Mouse (Mus musculus) lung, adult 2 months (tissue): ENCODE results near the gene Mpdu1. TPM values are rescaled to one million over a fixed set of nuclear protein-coding genes. Genes with fewer than 3 reads are reported as not detected.

Experiments
- DNase-seq: peaks from one replicate; pipeline ENCODE4 v3.0.0; 2022
- H3K4me1 ChIP-seq: fragments of 200-500 bp; 2 replicates; pipeline ENCODE4 v1.6.1; 2011; ENCODE audit warnings: low read length; ENCODE audit not compliant: control insufficient read depth, insufficient read depth
- H3K4me3 ChIP-seq: fragments of 200-500 bp; replicated peaks from 2 replicates; pipeline ENCODE3; 2011; ENCODE audit warnings: low read depth, mild to moderate bottlenecking, control low read depth, low read length; ENCODE audit errors: extremely low read depth
- CTCF ChIP-seq: fragments of 200-500 bp; IDR thresholded peaks from 2 replicates; pipeline ENCODE4 v1.5.1; 2011; ENCODE audit warnings: mild to moderate bottlenecking, low read length, control low read depth; ENCODE audit not compliant: insufficient read depth
- POLR2A ChIP-seq: fragments of 200-500 bp; IDR thresholded peaks from 2 replicates; pipeline ENCODE4 v1.6.1; 2011; ENCODE audit warnings: low read depth, mild to moderate bottlenecking, control low read depth, low read length, borderline replicate concordance; ENCODE audit errors: extremely low read depth
- WGBS: fragments of 180-500 bp; shearing (Covaris S2); methylation state at CpG from one replicate; pipeline ENCODE4 v1.1.7; 2018; 5-methylcytosine and 5-hydroxymethylcytosine counted together
- polyA plus RNA-seq: library from polyadenylated mRNA; depleted of rRNA; stranded (reverse); fragments of >200 nt; gene quantifications from 2 replicates; pipeline ENCODE4 v1.2.3, GENCODE M21; 2012; rRNA removed

Gene Mpdu1
- 67.3 and 88.1 TPM in 2 replicates for polyA plus RNA-seq

GRCm38 (mm10) chr11:69662213-69662966, at the start of gene Mpdu1:
Gene Mpdu1 (minus strand): TSS chr11:69662642.
- Histone ChIP-seq H3K4me1 (peaks cover 4% of the 10 kb centered on the region), H3K4me3 (peak within 1 kb of the TSS; percentile 96)
- under 1% methylated on average over 48 of the region's 48 CpGs for WGBS
- TF ChIP-seq CTCF (0 out of 2 replicates have a peak, but pooled peaks have one; percentile 23), POLR2A (peak; percentile 92)
- DNase-seq: peak; percentile 92

GRCm38 (mm10) chr11:69711082-69711481, 48.6 kb upstream of the Mpdu1 start:
- TF ChIP-seq POLR2A (no peak), CTCF (no peak)
- WGBS: 80% methylated on average over 2 of the region's 2 CpGs
- Histone ChIP-seq H3K4me1 (peaks cover 3% of the 10 kb centered on the region; the same call in 1 of the 2 replicates), H3K4me3 (no peak overlapping the region)
- no peak for DNase-seq

DNA sequence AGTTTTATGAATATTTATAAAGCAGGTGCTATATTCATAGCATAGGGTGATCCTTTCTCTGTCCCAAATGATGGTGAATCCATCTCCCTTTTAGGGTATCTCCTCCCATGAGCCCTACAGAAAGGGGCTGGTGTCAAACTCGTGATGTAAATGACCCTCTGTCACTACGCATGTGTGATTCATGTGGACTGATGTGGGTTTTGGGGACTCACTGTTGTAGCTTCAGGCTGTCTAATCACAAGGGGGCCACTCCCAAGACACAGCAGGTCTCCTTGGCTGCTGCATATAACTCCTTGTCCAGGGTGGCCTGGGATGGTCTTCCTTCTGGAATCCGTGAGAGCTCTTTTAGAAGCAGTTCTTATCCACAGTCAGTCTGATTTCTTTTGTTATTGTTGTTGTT, 48.0 kb upstream of the Mpdu1 start:
- DNase-seq: no peak
- WGBS: 78% methylated on average over 3 of the region's 3 CpGs
- TF ChIP-seq CTCF (no peak), POLR2A (no peak)
- no peaks in the 10 kb centered on the region for H3K4me1 ChIP-seq
- no peak overlapping the region for H3K4me3 ChIP-seq

DNA sequence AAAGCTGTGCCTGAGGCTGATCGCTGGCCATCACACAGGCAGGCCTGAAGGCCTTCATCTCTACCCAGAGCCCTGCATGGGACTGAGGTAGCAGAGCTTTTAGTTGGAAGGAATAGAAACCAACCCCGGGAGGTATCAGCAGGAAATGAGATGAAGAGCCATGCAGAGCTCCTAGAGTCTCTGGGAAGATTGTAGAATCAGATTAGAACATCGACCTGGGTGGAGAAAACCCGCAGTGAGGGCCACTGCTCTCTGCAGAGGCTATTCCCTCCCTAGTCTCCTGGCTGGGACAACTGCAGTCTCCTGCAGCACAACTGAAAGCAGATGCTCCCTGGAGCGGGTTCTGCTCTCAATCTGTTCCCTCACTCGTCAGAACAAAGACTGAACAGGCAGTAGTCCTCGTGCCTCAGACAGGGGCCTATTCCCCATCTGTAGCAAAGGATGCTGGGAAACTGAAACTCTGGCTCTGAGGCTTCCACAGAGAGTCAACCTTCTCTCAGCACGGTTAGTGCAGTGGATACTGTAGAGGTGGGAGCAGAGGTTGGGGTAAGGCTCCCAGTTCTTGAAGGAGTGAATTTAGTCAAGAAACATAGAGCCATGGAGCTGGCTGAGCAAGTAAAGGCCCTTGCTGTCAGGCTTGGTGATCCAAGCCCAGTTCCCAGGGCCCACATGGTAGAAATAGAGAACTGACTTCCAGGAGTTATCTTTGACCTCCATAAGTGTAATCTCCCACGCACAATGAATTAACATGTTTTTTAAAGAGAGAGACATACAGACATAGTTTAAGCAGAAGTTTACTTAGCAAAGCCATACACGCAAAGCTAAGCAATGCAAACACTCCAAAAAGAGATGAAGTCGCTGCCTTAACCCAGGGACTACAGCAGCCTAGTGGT, 47.4 kb upstream of the Mpdu1 start:
- H3K4me3 ChIP-seq: no peak overlapping the region
- TF ChIP-seq POLR2A (no peak), CTCF (no peak)
- no peaks in the 10 kb centered on the region for H3K4me1 ChIP-seq
- DNase-seq: no peak
- 59% methylated on average over 11 of the region's 11 CpGs for WGBS

- Histone ChIP-seq H3K4me1 (no peaks in the 10 kb centered on the region), H3K4me3 (no peak overlapping the region)
- DNase-seq: no peak
- 71% methylated on average over 3 of the region's 3 CpGs for WGBS
- TF ChIP-seq POLR2A: no peak
- no peak for TF ChIP-seq CTCF
Observed at GRCm38 (mm10) chr11:69708614-69709265, 46.3 kb upstream of the Mpdu1 start.

DNA sequence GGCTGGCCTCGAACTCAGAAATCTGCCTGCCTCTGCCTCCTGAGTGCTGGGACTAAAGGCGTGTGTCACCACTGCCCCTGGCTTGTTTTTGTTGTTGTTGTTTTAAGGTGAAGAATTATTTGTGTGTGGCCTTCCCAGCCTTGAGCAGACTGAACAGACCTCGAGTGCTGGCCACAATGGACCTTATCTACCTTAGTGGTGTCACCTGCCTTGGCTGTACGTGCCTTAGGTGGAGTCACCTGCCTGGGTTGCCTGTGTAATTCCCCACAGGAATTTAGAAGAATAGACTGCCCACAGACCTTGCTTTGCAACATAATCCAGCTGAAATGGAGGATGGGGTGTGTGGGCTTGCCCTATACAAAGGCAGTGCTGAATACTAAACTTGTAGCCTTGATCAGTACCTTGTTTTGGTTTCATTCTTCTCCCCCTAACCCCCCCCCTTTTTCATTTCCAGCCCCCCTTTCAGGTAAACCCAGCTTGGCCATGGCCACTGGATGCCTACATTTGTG, 45.5 kb upstream of the Mpdu1 start:
- WGBS: 90% methylated on average over 4 of the region's 4 CpGs
- no peaks in the 10 kb centered on the region for H3K4me1 ChIP-seq
- DNase-seq: no peak
- TF ChIP-seq POLR2A: no peak
- TF ChIP-seq CTCF: no peak
- H3K4me3 ChIP-seq: no peak overlapping the region

DNA sequence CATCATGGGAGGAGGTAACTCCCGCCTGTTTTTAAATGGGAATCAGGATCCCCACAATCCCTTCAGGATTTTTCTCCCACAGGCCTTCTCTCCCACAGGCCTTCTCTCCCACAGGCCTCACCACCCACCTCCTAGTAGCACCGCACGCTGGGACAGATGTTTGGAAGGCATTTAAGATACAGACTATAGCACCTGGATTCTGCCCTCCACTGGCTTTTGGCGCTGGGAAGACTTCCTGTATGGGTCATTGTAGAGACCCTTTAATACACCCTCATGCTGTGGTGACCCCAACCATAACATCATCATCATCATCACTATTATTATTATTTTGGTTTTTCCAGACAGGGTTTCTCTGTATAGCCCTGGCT, 45.0 kb upstream of the Mpdu1 start:
- no peak overlapping the region for H3K4me3 ChIP-seq
- DNase-seq: no peak
- TF ChIP-seq CTCF: no peak
- no peak for TF ChIP-seq POLR2A
- no peaks in the 10 kb centered on the region for H3K4me1 ChIP-seq
- 92% methylated on average over 4 of the region's 4 CpGs for WGBS

- DNase-seq: peak; percentile 55
- Histone ChIP-seq H3K4me3 (no peak overlapping the region), H3K4me1 (no peaks in the 10 kb centered on the region)
- 43% methylated on average over 6 of the region's 6 CpGs for WGBS
- TF ChIP-seq POLR2A (peak; percentile 26; the same call in 1 of the 2 replicates), CTCF (no peak)
Observed at GRCm38 (mm10) chr11:69706775-69707479, 44.5 kb upstream of the Mpdu1 start.

DNA sequence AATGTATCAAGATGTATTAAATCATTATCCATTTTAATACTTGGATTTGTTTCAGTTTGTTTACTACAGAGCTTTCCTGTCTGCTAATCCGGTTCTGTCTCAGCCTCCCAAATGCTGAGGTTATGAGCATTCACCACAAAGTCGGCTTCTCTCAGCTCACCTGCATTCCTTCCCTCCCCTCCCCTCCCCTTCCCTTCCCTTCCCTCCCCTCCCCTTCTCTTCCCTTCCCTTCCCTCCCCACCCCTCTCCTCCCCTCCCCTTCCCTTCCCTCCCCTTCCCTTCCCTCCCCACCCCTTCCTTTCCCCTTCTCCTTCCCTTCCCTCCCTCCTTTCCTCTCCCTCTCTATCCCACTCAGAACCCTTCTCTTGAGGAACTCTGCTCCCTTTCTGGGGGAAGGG, 42.2 kb upstream of the Mpdu1 start:
- H3K4me1 ChIP-seq: no peaks in the 10 kb centered on the region
- no peak for DNase-seq
- WGBS: 13% methylated on average over 2 of the region's 2 CpGs
- no peak overlapping the region for H3K4me3 ChIP-seq
- TF ChIP-seq POLR2A: no peak
- TF ChIP-seq CTCF: no peak
